Mouse (Mus musculus): ENCODE measurements around the gene Prdx3. TPM values are rescaled to one million over a fixed set of nuclear protein-coding genes. Genes with fewer than 3 reads are reported as not detected.

The Prdx3 gene
- 87.2 and 90.3 TPM in 2 replicates for polyA plus RNA-seq (2015; fragmentation: Nextera tagmentation; extraction: Ambion mirVana)

DNA sequence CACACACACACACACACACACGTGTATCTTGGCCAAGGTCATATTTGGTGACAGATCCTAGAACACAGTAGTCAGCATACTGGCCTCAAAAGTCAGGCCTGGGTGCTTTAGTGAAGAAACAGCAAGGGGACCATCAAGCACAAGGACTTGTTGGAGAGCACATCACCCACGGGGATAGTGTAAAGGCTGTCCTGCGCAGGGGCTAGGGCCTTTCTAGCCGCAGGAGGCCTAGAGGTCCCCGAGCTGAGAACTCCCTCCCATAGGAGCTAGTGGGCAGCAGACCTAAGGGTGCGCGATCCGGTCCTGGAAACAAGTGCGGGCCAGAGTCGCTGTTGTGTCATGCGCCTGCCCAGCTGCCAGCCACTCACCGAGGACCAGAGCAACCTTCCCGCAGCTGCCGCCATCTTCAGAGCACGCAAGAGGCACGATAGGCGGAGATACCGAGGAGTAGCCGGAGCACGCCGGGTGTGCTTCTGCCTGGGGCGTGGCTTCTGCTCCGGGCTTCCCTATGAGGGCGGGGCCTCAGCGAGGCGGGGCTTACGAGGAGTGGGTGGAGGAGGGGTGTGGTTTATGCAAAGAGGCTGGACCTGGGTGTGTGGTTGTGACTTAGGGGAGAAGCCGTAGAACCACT is at the start of gene Prdx3:
TSS of gene Prdx3 (minus strand) at position 493 of the 631 bp plus-strand sequence.
- Histone ChIP-seq H3K4me3 (peak within 1 kb of the TSS; percentile 60), H3K9ac (peak within 1 kb of the TSS; percentile 58), H3K27me3 (replicated peaks) (no peaks in the 10 kb centered on the region), H3K9me3 (no peaks in the 10 kb centered on the region), H3K27ac (peak within 1 kb of the TSS; percentile 80), H3K4me2 (peak within 1 kb of the TSS; percentile 74), H3K4me1 (peaks cover 5% of the 10 kb centered on the region; the same call in 1 of the 2 replicates), H3K36me3 (replicated peaks) (no peaks in the 10 kb centered on the region)
- under 1% methylated on average over 28 of the region's 28 CpGs for WGBS
- ATAC-seq (replicated peaks) = peak; percentile 99

DNA sequence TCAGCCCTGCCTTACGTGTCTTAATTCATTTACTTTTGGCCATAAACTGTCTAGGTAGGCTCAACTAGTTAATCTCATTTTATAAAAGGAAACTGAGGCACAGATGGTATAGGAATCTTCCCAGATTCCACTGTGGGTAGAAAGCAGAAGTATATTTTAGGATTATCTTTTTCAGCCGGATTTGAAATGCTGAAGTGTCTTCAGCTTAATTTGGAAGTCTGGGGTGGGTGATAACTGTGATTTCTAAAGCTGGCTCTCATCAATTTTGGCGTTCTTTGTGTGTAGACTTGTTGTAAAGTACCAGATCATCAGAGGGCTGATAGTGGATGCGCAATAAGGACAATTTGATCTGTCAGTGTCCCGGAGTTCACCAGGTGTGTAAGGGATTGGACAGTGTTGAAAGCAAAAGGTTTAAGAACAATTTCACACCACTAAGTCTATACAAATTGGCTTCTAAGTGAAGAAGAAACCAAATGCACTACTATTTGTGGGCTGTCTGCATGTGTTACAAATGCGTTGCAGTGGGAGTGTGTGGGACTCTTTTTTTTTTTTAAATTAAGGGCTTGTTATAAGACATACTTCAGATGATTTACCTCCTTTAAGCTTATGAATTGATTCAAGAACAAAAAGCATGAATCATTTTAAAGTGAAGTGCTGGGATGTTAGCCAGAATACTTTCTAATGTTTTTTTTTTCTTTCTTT is 42.7 kb upstream of the Prdx3 start:
- no peaks in the 10 kb centered on the region for H3K9me3 ChIP-seq
- H3K36me3 ChIP-seq (replicated peaks) = no peaks in the 10 kb centered on the region
- no peaks in the 10 kb centered on the region for H3K4me1 ChIP-seq
- 90% methylated on average over 6 of the region's 6 CpGs for WGBS
- ATAC-seq (replicated peaks) = no peak
- no peak overlapping the region for H3K4me3 ChIP-seq
- no peaks in the 10 kb centered on the region for H3K27me3 ChIP-seq (replicated peaks)
- no peak overlapping the region for H3K9ac ChIP-seq
- no peak overlapping the region for H3K4me2 ChIP-seq
- H3K27ac ChIP-seq = no peak overlapping the region

- H3K4me1 ChIP-seq = no peaks in the 10 kb centered on the region
- WGBS = 95% methylated on average over 3 of the region's 3 CpGs
Measured at GRCm38 (mm10) chr19:60915862-60916261, 41.5 kb upstream of the Prdx3 start.

DNA sequence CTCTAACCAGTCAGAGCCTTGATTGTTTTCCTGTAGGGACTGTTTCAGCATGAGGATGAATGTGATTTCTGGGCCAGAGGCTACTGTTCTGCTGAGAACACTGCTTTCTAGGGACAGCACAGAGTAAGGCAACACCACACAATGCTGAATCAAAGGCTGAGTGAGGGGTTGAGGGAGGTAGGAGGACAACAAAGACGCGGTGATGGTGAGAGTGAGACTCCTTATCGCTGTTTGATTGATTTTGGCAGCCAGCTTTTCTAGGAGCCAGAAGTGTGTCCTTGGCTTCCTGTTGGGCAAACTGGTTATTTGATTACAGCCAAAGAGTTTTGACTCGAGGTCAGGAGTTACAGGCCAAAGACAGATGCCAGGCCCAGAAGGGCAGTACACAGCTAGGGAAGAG is 40.9 kb upstream of the Prdx3 start:
- H3K4me1 ChIP-seq = no peaks in the 10 kb centered on the region
- WGBS = 81% methylated on average over 4 of the region's 4 CpGs
- no peak overlapping the region for H3K27ac ChIP-seq
- H3K9ac ChIP-seq = no peak overlapping the region
- H3K27me3 ChIP-seq (replicated peaks) = no peaks in the 10 kb centered on the region
- H3K4me3 ChIP-seq = no peak overlapping the region
- ATAC-seq (replicated peaks) = no peak
- no peak overlapping the region for H3K4me2 ChIP-seq
- H3K9me3 ChIP-seq = no peaks in the 10 kb centered on the region
- H3K36me3 ChIP-seq (replicated peaks) = no peaks in the 10 kb centered on the region

More at GRCm38 (mm10) chr19:60915862-60916261, 41.5 kb upstream of the Prdx3 start:
- H3K4me3 ChIP-seq = no peak overlapping the region
- no peak overlapping the region for H3K4me2 ChIP-seq
- no peaks in the 10 kb centered on the region for H3K36me3 ChIP-seq (replicated peaks)
- no peaks in the 10 kb centered on the region for H3K9me3 ChIP-seq
- no peak overlapping the region for H3K9ac ChIP-seq
- H3K27me3 ChIP-seq (replicated peaks) = no peaks in the 10 kb centered on the region
- ATAC-seq (replicated peaks) = no peak
- H3K27ac ChIP-seq = no peak overlapping the region

- no peak overlapping the region for H3K9ac ChIP-seq
- H3K4me3 ChIP-seq = no peak overlapping the region
- no peaks in the 10 kb centered on the region for H3K36me3 ChIP-seq (replicated peaks)
- no peaks in the 10 kb centered on the region for H3K27me3 ChIP-seq (replicated peaks)
- 81% methylated on average over 2 of the region's 2 CpGs for WGBS
- no peak overlapping the region for H3K27ac ChIP-seq
- H3K9me3 ChIP-seq = no peaks in the 10 kb centered on the region
- ATAC-seq (replicated peaks) = no peak
- no peak overlapping the region for H3K4me2 ChIP-seq
- no peaks in the 10 kb centered on the region for H3K4me1 ChIP-seq
Measured at GRCm38 (mm10) chr19:60911653-60912052, 37.3 kb upstream of the Prdx3 start.

DNA sequence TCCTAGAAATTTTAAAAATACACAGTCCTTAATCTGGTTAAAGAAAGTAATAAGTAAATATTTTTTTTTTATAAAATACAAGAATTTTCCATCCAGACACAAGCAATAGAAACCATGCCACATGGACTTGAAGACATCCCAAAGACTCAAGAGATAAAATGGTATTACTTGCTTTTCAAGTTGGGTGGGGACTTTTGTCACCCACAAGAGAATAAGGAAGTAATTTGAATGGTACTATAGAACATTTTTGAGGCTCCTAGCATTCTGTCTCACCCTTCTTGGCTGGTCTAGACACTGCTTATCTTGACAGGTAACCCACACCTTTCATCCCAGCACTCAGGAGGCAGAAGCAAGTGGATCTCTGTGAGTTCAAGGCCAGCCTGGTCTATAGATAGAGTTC is 35.9 kb upstream of the Prdx3 start:
- no peaks in the 10 kb centered on the region for H3K4me1 ChIP-seq
- H3K4me2 ChIP-seq = no peak overlapping the region
- no peaks in the 10 kb centered on the region for H3K9me3 ChIP-seq
- no peak overlapping the region for H3K4me3 ChIP-seq
- ATAC-seq (replicated peaks) = no peak
- H3K27ac ChIP-seq = no peak overlapping the region
- no peak overlapping the region for H3K9ac ChIP-seq
- H3K36me3 ChIP-seq (replicated peaks) = no peaks in the 10 kb centered on the region
- no peaks in the 10 kb centered on the region for H3K27me3 ChIP-seq (replicated peaks)

GRCm38 (mm10) chr19:60905477-60905876 is 31.1 kb upstream of the Prdx3 start:
- Histone ChIP-seq H3K9me3 (no peaks in the 10 kb centered on the region), H3K36me3 (replicated peaks) (no peaks in the 10 kb centered on the region), H3K27ac (no peak overlapping the region), H3K4me1 (no peaks in the 10 kb centered on the region), H3K4me3 (no peak overlapping the region), H3K9ac (no peak overlapping the region), H3K4me2 (no peak overlapping the region), H3K27me3 (replicated peaks) (no peaks in the 10 kb centered on the region)
- no peak for ATAC-seq (replicated peaks)
- 96% methylated on average over 5 of the region's 5 CpGs for WGBS

DNA sequence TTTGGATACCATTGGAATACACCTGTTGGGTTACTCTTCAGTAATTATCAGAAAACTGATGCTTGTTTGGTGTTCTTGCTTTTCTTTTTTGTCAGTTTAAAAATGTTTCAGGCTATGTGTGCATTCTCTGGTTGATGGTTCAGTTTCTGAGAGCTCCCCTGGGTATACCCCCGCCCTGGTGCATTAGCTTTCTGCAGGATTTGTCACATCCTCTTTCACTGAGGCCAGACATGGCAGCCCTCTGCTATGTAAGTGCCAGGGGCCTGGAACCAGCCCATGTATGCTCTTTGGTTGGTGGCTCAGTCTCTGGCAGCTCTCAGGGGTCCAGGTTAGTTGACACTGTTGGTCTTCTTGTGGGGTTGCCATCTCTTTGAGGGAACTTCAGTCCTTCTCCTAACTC is 29.6 kb upstream of the Prdx3 start:
- no peak overlapping the region for H3K4me2 ChIP-seq
- H3K27ac ChIP-seq = no peak overlapping the region
- no peaks in the 10 kb centered on the region for H3K27me3 ChIP-seq (replicated peaks)
- H3K9ac ChIP-seq = no peak overlapping the region
- H3K36me3 ChIP-seq (replicated peaks) = no peaks in the 10 kb centered on the region
- H3K4me3 ChIP-seq = no peak overlapping the region
- H3K9me3 ChIP-seq = no peaks in the 10 kb centered on the region
- 96% methylated on average over 1 of the region's 1 CpGs for WGBS
- ATAC-seq (replicated peaks) = no peak
- H3K4me1 ChIP-seq = no peaks in the 10 kb centered on the region

GRCm38 (mm10) chr19:60903139-60903538 is 28.8 kb upstream of the Prdx3 start:
- Histone ChIP-seq H3K9me3 (no peaks in the 10 kb centered on the region), H3K9ac (no peak overlapping the region), H3K4me2 (no peak overlapping the region), H3K4me1 (no peaks in the 10 kb centered on the region), H3K36me3 (replicated peaks) (no peaks in the 10 kb centered on the region), H3K27ac (no peak overlapping the region), H3K4me3 (no peak overlapping the region), H3K27me3 (replicated peaks) (no peaks in the 10 kb centered on the region)
- WGBS = 81% methylated on average over 1 of the region's 1 CpGs
- no peak for ATAC-seq (replicated peaks)

DNA sequence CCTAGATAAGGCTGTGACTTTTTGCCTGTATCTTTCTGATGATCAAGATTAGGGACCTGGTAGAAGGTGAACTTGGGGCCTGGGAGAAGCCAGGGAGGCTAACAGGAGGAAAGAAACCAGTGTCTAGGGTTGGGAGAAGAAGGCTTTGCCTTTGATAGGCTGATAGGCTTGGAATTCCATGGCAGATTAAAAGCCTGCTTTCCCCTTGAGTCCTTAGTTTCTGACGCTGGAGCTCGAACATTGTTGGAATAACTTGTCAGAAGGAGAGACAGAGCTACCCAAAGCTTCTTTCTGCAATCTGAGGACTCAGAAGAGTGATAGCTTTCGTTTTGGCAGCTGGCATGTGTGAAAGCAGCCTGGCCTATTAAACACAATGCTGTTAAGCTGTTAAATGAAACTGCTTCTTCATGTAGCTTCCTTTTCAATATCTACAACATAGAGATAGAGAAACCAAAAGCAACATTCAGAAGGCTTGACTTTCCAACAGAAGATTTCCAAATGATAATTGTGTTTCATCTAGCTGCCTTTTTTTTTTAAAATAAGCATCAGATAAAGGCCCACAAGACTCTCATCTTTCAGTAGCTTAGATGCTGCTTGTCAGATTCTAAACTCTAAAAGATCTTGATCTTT is 21.0 kb upstream of the Prdx3 start:
- no peak for ATAC-seq (replicated peaks)

GRCm38 (mm10) chr19:60891934-60892547 is 17.7 kb upstream of the Prdx3 start:
- Histone ChIP-seq H3K27me3 (replicated peaks) (no peaks in the 10 kb centered on the region), H3K9ac (no peak overlapping the region), H3K4me3 (0 out of 2 replicates have a peak overlapping the region, but pooled peaks have one; percentile 82), H3K27ac (no peak overlapping the region), H3K4me2 (peak overlapping the region; percentile 58), H3K4me1 (peaks cover 24% of the 10 kb centered on the region), H3K9me3 (no peaks in the 10 kb centered on the region), H3K36me3 (replicated peaks) (no peaks in the 10 kb centered on the region)
- ATAC-seq (replicated peaks) = no peak
- whole genome bisulfite sequencing = 34% methylated on average over 1 of the region's 1 CpGs

More for the DNA sequence above, 21.0 kb upstream of the Prdx3 start:
- Histone ChIP-seq H3K4me1 (peaks cover 17% of the 10 kb centered on the region), H3K9ac (no peak overlapping the region), H3K27me3 (replicated peaks) (no peaks in the 10 kb centered on the region), H3K4me3 (no peak overlapping the region), H3K4me2 (no peak overlapping the region), H3K36me3 (replicated peaks) (no peaks in the 10 kb centered on the region), H3K27ac (no peak overlapping the region), H3K9me3 (no peaks in the 10 kb centered on the region)
- 16% methylated on average over 3 of the region's 3 CpGs for WGBS

DNA sequence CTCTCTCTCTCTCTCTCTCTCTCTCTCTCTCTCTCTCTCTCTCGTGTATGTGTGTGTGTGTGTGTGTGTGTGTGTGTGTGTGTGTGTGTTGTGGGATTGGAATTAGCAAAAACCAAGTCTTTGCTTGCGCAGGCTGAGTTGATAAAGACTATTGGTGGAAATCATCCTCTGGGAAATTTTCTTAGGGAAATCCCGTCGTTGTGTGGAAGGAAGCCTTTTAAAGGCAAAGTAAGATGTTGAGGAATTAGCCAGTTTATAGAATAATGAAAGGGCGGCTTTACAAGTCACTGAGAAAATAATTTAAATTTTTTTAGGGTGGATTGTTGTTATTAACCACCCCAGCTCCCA is 16.7 kb upstream of the Prdx3 start:
- no peak for ATAC-seq (replicated peaks)
- Histone ChIP-seq H3K4me3 (peak overlapping the region; percentile 82), H3K27me3 (replicated peaks) (no peaks in the 10 kb centered on the region), H3K4me1 (peaks cover 24% of the 10 kb centered on the region), H3K27ac (no peak overlapping the region), H3K4me2 (peak overlapping the region; percentile 58), H3K9ac (peak overlapping the region; percentile 11), H3K9me3 (no peaks in the 10 kb centered on the region), H3K36me3 (replicated peaks) (no peaks in the 10 kb centered on the region)
- WGBS = 9% methylated on average over 4 of the region's 5 CpGs

Measured in midbrain, embryonic 15.5 days (tissue).